Mouse (Mus musculus) embryonic fibroblast, embryonic 13.5 days (primary cell): ENCODE results near the gene Eif2ak4.

ENCODE experiments used
- CTCF ChIP-seq: IDR thresholded peaks from 2 replicates; pipeline ENCODE4 v1.5.1; 2011; ENCODE audit warnings: mild to moderate bottlenecking, control low read depth, low read length, moderate library complexity, borderline replicate concordance; ENCODE audit not compliant: insufficient read depth
- POLR2A ChIP-seq: IDR thresholded peaks from 2 replicates; pipeline ENCODE4 v1.6.1; 2011; ENCODE audit warnings: low read depth, mild to moderate bottlenecking, control low read depth, low read length, moderate library complexity

DNA sequence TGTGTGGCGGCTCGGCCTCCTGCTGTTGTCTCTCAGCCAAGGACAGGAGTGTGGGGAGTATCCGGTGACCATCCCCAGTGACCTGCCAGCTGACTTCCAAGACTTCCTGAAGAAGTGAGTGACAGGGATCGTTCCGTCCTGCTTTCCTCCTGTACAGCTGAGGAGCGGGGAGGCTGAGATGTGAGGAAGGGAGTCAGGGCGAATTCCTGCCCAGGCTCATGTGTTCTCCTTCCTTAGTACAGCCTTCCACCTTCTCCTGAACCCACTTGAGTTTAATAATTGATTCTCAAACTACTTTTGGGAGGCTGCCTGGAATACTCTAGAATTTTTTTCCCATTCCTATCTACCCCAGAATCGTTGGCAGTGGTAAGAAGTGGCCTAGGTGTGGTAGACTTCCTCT lies 34.0 kb downstream of the Eif2ak4 start:
- TF ChIP-seq POLR2A (no peak), CTCF (no peak)
